Mouse (Mus musculus) fibroblast of lung, adult 2 months (primary cell): ENCODE data around the gene Psd4.

Experiments
- DNase-seq: peaks from one replicate; pipeline ENCODE4 v3.0.0-alpha.2; 2011; ENCODE audit warnings: low read depth

The Psd4 gene

DNA sequence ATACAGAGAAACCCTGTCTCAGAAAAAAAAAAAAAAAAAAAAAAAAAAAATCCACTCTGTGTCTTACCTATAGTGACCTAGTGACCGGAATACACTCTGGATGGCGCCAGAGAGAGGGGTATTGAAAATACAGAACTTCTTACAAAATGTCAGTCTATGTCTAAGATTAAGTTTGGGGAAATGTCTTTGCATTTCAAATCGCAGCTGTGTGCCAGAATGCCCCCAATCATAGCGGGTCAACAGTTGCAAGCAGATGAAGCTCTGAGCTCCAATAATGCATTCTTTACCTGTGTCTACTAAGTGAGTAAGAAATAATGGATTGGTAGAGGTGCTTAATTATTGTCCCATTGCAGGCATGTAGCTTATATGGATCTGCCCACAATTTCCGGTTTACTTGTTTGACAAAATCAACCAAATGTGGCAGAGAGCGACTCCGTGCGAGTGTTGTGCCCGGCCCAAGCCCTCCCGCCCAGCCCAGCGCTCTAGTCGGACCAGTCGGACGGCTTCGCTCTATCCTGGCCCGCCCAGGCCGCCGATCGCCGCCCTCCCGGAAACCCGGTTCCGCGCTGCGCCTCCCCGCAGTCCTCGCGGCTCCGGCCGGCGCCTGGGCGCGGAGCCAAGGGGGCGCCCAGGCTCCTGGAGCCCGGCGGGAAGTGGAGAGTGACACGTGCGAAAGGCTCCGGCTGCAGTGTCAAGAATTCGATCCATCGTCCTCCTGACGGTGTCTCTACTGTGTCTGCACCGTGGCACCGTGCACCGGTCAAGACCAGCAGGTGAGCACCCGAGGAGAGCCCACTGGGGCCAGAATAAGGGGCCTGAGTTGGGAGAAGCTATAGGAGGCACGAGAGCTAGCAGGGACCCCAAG, at the start of gene Psd4:
Gene Psd4, plus strand, starts transcription at position 551 of the 865 bp plus-strand sequence.
- peak; percentile 14 for DNase-seq

DNA sequence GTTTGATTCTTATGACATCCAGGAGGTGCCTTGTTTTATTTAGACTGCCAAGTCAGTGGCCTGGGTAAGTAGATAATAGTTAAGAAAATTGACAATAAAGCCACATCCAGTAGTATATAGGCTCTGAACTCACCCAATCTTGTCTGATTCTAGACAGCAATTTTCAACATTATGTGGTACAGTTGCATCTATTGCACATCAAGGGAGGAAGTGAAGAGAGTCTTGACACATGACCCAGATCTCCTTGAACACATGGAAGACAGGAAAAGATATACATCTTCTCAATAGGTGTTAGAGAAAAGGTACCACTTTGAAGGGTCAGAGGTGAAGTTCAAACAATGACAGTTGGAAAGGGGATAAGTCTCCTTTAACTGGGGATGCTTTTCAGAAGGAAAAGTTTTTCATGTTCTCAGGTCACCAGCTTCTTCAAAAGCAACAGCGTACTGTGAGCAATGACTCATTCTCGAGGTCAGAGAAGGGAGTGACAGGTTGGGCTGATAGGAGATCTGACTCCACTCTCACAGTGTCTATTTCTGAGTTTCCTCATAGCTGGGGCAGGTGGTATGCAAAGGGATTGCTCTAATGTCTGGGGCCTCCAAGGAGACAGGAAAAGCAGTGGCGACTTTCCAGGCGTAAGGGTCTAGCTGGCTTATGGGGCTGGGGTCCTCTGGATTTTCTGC, 49.3 kb upstream of the Psd4 start:
- no peak for DNase-seq

DNA sequence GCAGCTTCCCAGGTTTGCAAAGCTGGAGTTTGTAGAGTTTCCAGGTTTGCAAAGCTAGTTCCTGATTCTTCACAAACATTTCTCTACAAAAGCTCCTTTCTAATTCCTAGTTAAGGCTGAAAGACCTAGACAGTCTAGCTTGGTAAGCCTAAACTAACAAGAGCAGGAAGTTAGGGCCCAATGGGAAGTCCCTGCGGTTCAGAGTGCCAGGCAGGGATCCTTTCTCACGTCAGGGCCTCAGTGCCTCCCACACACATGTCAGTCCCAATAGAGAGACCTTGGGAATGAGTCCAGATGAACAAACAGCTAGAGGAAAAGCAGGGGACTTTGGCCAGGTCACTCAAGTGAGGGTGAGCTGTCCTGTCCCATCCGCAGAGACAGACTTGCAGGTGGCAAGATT, 32.0 kb upstream of the Psd4 start:
- DNase-seq, result peak; percentile 30

DNA sequence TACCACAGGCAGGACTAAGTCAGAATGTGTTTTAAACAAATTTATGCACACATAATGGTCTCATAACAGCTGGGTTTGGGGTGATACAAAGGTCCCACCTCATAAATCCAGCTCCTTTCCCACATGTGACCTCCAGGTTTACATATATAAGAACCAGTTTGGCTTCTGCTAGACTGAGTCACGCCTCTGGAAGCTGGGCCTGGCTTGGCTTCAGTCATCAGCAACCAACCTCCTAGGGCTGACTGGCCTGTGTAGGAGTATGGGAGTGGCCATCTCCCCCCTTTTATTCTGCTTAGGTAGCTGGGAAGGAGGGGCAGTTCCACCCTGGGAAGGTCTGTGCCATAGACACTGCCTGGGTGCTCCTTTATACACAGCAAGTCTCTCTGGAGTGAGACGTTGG, 30.8 kb upstream of the Psd4 start, which contains the start of gene Il1rn:
Gene Il1rn, plus strand, starts transcription at position 309 of the 400 bp plus-strand sequence.
- DNase-seq, result peak; percentile 37

DNA sequence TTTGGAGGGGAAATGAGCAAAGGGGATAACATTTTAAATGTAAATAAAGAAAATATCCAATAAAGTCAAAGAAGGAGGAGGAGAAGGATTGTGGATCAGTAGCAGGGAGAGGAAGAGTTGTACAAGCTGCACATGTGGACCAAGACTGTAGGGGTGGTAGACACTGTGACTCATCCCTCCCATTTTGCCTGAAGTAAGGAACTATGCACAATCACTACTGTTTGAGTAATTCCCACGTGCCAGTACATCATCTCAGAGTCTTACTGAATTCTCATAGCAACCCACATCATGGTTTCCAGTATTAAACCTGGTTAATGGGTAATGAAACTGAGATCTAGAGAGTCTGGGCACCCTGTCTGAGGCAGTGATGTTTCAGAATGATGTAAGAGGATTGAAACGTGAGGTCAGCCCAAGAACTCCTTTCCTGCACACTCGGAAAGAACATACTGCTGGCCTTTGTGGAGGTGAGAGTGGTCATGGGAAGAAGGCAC, 25.9 kb upstream of the Psd4 start:
- peak; percentile 7 for DNase-seq

DNA sequence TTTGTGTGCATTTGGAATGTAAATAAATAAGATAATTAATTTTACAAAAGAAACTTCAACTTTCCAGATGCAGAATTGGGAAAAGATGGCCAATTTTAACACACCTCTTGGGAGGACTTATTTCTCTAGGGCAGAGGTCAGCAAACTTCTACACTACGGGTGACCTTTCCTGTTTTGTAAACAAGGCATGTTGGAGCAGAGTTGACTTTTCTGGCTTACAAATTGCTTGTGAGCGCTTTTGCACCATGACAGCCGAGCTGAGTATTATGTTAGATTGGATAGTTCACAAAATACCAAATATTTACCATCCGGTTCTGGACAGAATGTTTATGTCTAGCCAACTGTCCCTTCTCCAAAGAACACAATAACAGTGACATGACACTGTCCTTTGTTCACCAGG, 22.8 kb upstream of the Psd4 start:
- DNase-seq, result no peak

DNA sequence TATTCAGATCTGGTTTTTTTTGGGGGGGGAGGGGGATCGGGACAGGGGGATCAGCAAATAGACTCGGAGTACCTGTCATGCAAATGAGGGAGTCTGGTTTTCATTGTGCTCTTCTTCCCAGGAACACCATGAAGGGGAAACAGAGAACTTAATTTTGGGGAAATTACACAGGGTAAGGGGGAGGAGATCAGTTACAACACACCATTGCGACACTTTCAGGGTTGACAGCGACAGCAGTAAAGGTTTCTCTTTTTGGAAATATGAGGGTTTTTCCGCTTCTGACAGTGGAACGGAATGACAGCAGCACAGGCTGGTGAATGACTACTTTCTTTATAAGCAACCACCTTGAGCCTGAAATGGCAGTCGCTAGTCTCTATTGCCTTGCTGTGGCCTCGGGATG, 22.3 kb upstream of the Psd4 start:
- DNase-seq, result no peak

DNA sequence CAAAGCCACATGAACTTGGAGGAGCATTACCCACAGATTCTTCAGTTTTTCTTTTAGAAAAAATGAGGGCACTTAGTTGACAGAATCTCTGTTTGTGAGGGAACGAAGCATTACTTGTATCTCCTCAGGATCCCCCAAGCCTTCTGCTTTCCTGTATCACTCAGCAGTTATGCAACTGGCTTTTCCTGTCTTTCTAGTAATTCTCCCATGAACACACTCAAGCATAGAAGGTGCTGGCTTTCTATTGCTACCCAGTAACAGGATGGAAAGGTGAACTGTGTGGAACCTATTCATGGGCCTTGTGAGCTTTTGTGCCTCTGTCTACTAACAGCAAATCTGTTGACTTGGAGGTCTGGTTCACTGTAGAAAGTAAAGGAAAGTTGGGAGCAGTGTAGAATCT, 19.5 kb upstream of the Psd4 start:
- no peak for DNase-seq

DNA sequence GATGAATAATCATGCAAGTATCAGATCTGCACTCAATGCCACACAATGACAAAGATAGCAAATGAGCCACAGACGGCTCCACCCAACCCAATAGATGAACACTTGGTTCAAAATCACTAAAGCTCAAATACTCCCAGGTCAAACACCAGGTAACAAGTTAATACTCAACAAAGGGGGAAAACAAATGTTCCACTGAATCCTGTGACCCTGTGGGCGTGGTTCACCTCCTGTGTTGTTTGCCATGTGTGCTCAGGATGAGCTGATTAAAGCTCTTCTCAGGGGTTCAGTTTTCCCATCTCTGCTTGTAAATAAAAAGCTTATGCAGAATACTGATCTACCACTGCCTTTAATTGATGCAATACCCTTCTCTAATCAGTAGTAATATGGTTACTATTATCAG, 16.2 kb upstream of the Psd4 start:
- DNase-seq, result no peak

DNA sequence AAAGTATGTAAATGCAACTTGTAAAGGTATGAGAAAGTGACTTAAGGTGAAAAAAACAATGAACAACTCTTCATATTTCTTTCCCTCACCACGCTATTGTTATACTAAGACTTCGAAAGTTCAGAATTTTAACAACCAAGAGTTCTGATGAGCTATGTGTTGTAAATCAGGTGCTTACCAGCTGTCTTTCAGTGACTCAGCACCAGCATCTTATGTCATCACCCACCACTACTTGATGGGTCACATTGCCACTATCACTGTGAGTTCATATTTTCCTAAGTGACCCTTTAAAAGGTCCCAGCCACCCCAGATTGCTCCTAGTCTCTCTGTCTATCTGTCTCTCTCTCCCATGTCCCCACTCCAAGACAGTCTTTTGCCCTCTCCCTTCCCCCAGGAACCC, 14.3 kb upstream of the Psd4 start:
- no peak for DNase-seq

DNA sequence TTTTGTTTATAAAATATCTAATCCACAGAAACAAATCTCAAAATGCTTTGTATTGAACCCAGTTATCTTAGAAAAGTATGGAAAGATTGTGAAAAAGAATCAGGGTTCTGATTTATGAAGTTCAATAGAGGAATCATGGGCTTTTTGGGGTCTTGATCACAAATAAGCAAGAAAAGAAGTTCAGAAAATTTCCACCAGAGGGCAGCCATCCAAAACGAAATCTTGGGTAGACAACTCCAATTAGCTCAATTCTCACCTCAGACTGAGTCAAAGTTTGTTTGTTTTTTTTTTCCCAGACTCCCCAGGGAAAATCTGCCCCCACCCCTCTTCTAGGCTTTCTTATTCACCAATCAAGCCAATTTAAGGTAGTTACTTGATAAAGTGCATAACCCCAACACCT, 9.7 kb upstream of the Psd4 start:
- DNase-seq, result no peak

DNA sequence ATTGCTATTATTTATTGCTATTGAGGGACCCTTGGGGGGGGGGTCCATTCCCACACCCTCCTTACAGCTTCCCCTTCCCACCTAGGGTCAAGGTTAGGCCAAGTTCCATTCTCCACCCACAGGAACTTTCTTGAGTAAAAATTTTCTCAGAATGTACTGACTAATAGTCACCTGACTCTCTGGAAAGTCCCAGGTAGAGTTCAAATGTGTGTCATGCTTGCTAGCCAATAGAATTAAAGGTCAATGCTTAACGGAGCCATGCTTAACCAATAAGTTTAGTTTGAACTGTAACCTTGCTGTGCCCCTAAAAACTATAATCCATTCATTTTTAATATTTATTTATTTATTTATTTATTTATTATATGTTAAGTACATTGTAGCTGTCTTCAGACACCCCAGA, 8.0 kb upstream of the Psd4 start:
- DNase-seq, result no peak

DNA sequence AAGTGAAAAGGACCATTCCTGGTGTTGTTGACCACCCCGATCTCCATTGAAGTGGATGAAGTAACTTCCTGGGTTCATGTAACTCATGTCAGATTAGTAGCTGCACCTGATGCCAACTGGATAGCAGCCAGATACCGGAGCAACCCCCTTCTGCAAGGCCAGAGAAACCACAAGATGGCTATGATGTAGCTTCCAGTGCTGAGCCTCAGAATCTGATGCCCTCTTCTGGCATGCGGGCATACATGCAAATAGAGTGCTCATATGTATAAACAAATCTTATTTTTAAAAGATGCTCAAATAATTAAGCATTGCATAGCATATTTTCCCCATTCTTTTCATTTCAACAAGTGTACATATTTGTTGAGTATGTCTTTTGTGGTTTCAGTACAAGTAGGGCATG, 3.6 kb upstream of the Psd4 start:
- no peak for DNase-seq

DNA sequence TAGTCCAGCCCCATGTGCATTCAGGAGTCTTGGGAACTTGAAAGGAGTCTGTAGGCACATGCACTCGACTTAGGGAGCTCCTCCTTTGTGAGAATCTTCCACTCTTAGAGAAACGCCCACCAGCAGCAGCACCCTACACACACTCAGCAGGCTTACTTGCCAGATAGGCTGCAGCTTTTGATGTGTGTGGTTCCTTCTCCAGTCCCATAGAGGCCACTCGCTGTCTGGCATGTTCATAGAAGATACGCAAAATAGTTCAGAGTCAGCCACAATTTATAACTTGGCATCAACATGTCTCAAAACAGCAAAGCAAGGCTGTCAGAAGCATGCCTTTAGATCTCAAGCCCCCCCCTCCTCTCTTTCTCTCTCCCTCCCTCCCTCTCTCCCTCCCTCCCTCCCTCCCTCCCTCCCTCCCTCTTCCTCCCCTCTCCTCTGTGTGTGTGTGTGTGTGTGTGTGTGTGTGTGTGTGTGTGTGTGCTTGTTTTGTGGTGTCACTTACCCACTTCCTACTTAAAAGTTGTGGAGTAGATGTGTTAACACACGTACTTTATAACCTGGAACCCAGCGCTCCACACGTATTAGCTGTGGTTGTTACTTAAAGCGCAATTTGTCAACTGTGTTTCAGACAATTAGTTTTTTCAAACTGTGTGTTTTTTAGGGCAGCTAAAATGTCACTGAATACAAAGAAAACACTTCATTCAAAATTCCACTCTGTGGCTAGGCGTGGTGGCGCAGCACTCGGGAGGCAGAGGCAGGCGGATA, 985 bp upstream of the Psd4 start:
- DNase-seq, result no peak

DNA sequence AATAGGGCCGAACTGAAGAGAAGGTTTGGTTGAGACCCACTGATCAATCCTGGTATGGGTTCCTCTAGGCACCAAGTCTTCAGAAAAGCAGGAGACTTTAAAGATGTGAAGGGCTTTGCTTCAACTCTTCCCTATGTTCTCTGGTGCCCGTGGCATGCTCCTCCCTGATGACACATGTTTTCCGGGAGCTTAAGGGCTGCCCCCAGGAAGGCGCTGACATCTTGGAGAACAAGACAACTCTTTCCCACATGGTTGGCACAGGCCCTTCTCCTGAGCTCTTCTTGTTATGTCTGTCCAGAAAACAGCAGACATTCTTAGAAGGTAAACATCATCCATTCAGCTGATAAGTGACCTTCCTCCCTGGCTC, 498 bp downstream of the Psd4 start:
- DNase-seq, result peak; percentile 8

DNA sequence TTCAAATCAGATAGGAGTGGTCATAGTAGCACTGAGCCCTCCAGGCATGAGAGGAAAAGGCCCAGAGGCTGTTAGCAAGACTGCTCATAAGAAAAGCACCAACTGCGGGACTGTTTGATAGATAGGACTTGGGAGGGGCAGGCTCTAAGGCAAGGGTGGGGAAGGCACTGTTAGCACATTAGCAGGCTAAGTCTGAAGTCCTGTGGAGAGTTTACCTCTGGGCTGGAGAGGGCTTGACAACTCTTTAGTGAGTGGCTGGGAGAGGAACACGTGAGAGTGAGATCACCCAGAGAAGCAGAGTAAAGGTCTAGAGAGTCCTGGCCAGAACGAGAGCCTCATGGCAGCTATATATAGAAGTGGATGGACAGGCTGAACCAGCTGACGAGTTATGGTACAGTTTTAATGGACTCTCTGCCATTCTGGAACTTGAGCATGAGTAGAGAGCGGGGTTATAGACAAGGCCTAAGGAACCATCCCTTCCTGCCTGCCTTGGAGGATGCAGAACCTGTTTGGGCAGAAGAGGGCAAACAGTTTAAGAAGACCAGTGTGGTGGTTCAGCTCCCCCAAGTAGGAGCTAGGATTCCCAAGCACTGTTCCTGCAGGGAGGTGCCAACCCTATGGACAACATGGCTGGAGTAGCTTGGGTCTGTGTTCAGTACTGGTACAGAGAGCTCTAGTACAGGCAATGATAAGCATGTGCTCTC, 11.5 kb downstream of the Psd4 start:
- no peak for DNase-seq

DNA sequence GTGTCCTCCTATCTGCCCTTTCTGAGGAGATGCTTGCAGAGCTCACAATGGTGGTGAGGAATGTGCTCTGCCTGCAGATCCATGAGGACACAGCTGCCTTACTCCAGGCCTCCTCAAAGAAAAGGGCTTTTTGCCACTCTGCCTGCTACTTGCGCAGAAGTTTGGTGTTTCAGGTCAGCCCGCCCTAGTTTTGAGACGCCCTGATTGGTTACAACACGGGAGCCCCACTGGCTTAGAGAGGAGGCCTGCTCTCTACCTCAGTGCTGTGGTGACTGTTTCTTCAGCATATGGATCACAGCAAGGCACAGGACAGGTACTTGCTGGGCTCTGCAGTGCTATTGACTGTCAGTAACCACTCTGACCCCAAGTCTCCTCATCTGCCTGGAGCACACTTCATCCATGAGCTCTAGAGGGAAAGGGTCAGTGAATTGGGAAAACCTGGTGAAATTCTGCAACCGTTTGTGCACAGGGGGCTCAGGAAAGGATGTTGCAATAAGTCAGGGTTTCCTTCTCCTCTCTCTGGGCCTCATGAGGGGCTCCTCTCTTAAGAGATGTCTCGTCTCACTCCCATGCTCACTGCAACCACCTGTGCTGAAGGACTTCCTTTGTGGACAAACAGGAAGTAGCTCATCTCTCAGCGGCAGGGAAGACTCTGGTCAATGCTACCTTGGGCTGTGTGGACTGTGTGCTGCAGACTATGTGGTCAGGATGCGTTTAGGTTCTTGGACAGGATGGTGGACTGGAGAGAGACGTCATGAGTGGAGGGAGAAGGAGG, 15.3 kb downstream of the Psd4 start:
- no peak for DNase-seq

DNA sequence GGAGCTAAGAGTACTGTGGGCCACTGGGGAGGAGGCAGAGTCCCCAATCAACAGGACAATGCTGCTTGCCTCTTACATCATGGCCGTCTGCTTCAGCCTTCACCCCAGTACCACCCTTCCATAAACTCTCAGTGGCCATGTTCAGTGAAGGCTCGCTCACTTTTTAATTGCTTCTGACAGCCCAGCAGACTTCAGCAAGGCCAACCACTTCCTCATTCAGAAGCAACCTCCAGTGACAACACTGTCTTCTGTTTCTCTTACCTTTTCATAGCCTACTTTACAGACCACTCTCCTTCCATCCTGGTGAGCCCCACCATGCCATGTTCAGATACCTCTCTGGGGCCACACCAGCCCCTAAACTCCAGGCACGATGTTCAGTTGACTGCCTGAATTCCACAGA, 16.3 kb downstream of the Psd4 start:
- no peak for DNase-seq

DNA sequence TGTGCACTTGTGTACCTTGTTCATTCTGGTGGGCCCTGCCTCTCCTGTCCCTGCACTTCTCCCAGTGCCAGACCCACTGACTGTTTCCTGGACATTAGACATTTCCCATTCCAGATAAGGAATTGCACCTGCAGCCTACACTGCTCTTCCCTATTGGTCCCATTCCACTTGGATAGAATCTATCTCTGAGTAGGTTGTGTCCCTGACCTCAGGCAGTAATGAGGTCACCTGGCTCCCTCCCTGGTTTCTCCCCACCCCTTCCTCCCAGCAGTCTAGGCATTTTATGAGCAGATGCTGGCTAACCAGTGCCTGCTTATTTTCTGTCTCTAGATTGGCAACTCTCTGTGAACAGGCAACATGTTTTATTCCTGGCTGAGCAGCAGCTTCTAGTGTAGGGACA, 17.0 kb downstream of the Psd4 start:
- no peak for DNase-seq

DNA sequence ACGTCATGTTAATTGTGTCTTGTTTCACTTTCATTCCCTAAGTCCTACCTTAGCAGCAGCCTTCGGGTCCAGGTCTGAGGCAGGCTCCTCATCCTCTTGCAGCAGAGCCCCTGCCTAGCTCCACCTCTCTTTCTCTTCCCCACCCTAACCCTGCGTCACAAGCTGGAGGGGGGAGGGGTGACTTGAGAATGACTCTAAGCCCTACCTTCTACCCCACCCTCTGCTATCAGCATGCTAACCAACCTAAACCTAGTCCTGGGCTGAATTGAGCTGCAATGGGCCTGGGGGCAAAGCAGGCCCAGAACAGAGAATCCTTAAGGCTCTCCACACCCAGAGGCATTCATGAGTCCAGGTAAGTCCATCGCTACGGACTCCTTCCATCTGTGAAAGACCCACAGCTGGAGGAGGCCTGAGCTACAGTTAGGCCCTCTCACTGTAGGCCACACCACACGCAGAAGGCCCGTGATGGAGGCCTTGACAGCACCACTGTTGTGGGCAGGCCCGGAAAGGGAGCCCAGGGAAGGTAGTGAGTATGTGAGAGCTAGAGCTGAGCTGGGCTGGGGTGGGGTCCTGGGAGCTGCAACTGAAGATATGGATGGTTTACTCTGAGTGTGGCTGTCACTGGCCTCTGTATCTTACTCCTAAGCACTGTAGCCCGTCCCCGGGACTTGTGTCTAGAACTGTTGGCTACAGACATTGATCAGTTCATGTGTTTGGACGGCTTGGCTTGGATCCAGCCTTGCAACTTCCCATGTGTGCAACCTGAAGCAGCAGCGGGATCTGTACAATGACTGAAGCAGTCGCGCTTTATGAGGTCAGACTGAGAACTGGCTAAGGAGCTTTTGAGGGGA, 18.0 kb downstream of the Psd4 start:
- no peak for DNase-seq
